Mouse (Mus musculus) CH12.LX (cell line): Measurements from ENCODE around the gene Gm17349. TPM values are rescaled to one million over a fixed set of nuclear protein-coding genes. Genes with fewer than 3 reads are reported as not detected.

Experiments
- DNase-seq: peaks from one replicate; pipeline ENCODE4 v3.0.0-alpha.2; 2013; ENCODE audit errors: extremely low read depth
- H3K27ac ChIP-seq: 2 replicates; pipeline ENCODE4 v1.5.1; 2012; ENCODE audit warnings: low read depth, mild to moderate bottlenecking, control low read depth, moderate library complexity; ENCODE audit not compliant: insufficient read depth
- H3K27me3 ChIP-seq: replicated peaks from 2 replicates; pipeline ENCODE3; 2012; ENCODE audit warnings: inconsistent platforms
- H3K36me3 ChIP-seq, 2 experiments: replicated peaks in 1 of 2; 2 replicates each; pipeline versions ENCODE3 to v1.6.1; 2012; ENCODE audit warnings: inconsistent platforms in 1 of 2, low read length in 1 of 2, mild to moderate bottlenecking in 1 of 2, mixed read lengths in 1 of 2, moderate library complexity in 1 of 2; ENCODE audit not compliant: control insufficient read depth in 1 of 2, insufficient read depth in 1 of 2
- H3K4me1 ChIP-seq, 2 experiments: 2 replicates each; pipeline ENCODE4 v1.6.1; 2012; ENCODE audit warnings: inconsistent platforms in 1 of 2, moderate library complexity in 1 of 2; ENCODE audit not compliant: insufficient read depth in 2 of 2, control insufficient read depth in 1 of 2
- H3K4me2 ChIP-seq: 2 replicates; pipeline ENCODE4 v1.6.1; 2012; ENCODE audit warnings: low read depth, mild to moderate bottlenecking, control low read depth; ENCODE audit not compliant: poor library complexity, insufficient read depth, severe bottlenecking
- H3K4me3 ChIP-seq, 3 experiments: fragments of 150-350 bp in 1 of 3; sonication (generic) in 1 of 3; replicated peaks in 1 of 3; 2 replicates each; pipeline versions ENCODE3 to v1.5.1; 2011 to 2012; ENCODE audit warnings: low read depth in 2 of 3, low read length in 2 of 3, mild to moderate bottlenecking in 2 of 3, moderate library complexity in 2 of 3, control low read depth in 1 of 3, improper control_type of control experiment in 1 of 3, inconsistent platforms in 1 of 3, mixed read lengths in 1 of 3; ENCODE audit not compliant: poor library complexity in 1 of 3
- H3K79me2 ChIP-seq: replicated peaks from 2 replicates; pipeline ENCODE4 v1.6.1; 2012; ENCODE audit warnings: mild to moderate bottlenecking, moderate library complexity; ENCODE audit not compliant: control insufficient read depth, poor library complexity, insufficient read depth, severe bottlenecking; ENCODE audit errors: extremely low read depth
- H3K9ac ChIP-seq: 2 replicates; pipeline ENCODE4 v1.6.1; 2012; ENCODE audit warnings: low read depth, mild to moderate bottlenecking, control low read depth, moderate library complexity; ENCODE audit not compliant: insufficient read depth
- H3K9me3 ChIP-seq: replicated peaks from 2 replicates; pipeline ENCODE3; 2012; ENCODE audit warnings: low read length, inconsistent platforms, mixed read lengths
- CTCF ChIP-seq, 2 experiments: IDR thresholded peaks in 1 of 2; conservative IDR thresholded peaks in 1 of 2; 2 replicates each; pipeline ENCODE4 v1.5.1; 2011 to 2012; ENCODE audit warnings: low read depth in 2 of 2, low read length in 2 of 2, improper control_type of control experiment in 1 of 2, inconsistent platforms in 1 of 2, mild to moderate bottlenecking in 1 of 2, moderate library complexity in 1 of 2
- EP300 ChIP-seq: IDR thresholded peaks from 2 replicates; pipeline ENCODE4 v1.6.1; 2011; ENCODE audit warnings: low read length, improper control_type of control experiment
- GABPA ChIP-seq: IDR thresholded peaks from 2 replicates; pipeline ENCODE4 v1.6.1; 2012; ENCODE audit warnings: low read depth, low read length, improper control_type of control experiment, inconsistent platforms; ENCODE audit not compliant: insufficient replicate concordance
- HCFC1 ChIP-seq: IDR thresholded peaks from 2 replicates; pipeline ENCODE4 v1.6.1; 2012; ENCODE audit warnings: low read depth, mild to moderate bottlenecking, inconsistent platforms, low read length, improper control_type of control experiment
- JUN ChIP-seq: IDR thresholded peaks from 2 replicates; pipeline ENCODE4 v1.6.1; 2011; ENCODE audit warnings: low read depth, mild to moderate bottlenecking, low read length, improper control_type of control experiment, moderate library complexity; ENCODE audit not compliant: insufficient read depth
- JUND ChIP-seq: conservative IDR thresholded peaks from 2 replicates; pipeline ENCODE4 v1.6.1; 2011; ENCODE audit warnings: low read depth, low read length, improper control_type of control experiment
- MAFK ChIP-seq: IDR thresholded peaks from 2 replicates; pipeline ENCODE4 v1.6.1; 2011; ENCODE audit warnings: low read length, improper control_type of control experiment; ENCODE audit not compliant: insufficient replicate concordance
- MYC ChIP-seq: IDR thresholded peaks from 2 replicates; pipeline ENCODE4 v1.6.1; 2011; ENCODE audit warnings: low read depth, mild to moderate bottlenecking, improper control_type of control experiment, low read length
- NELFE ChIP-seq: IDR thresholded peaks from 2 replicates; pipeline ENCODE4 v1.6.1; 2011; ENCODE audit warnings: low read depth, low read length, improper control_type of control experiment
- POLR2A ChIP-seq: IDR thresholded peaks from 2 replicates; pipeline ENCODE4 v1.6.1; 2011; ENCODE audit warnings: low read depth, mild to moderate bottlenecking, improper control_type of control experiment, low read length
- POLR2AphosphoS2 ChIP-seq: IDR thresholded peaks from 2 replicates; pipeline ENCODE4 v1.6.1; 2011; ENCODE audit warnings: low read depth, low read length, improper control_type of control experiment
- SIN3A ChIP-seq: IDR thresholded peaks from 2 replicates; pipeline ENCODE4 v1.6.1; 2012; ENCODE audit warnings: low read length, improper control_type of control experiment, inconsistent platforms
- SMC3 ChIP-seq: IDR thresholded peaks from 2 replicates; pipeline ENCODE4 v1.6.1; 2011; ENCODE audit warnings: low read depth, low read length, improper control_type of control experiment
- TCF12 ChIP-seq: IDR thresholded peaks from 2 replicates; pipeline ENCODE4 v1.6.1; 2014; ENCODE audit warnings: low read depth, mild to moderate bottlenecking, inconsistent platforms, low read length, improper control_type of control experiment
- UBTF ChIP-seq: IDR thresholded peaks from 2 replicates; pipeline ENCODE4 v1.6.1; 2012; ENCODE audit warnings: low read depth, mild to moderate bottlenecking, inconsistent platforms, low read length, improper control_type of control experiment, moderate library complexity
- USF1 ChIP-seq: IDR thresholded peaks from 2 replicates; pipeline ENCODE4 v1.6.1; 2014; ENCODE audit warnings: low read depth, mild to moderate bottlenecking, inconsistent platforms, low read length, improper control_type of control experiment
- ZMIZ1 ChIP-seq: IDR thresholded peaks from 2 replicates; pipeline ENCODE4 v1.6.1; 2012; ENCODE audit warnings: low read depth, mild to moderate bottlenecking, inconsistent platforms, low read length, improper control_type of control experiment
- dilution Hi-C: fragments of 300-500 bp; cut with MboI; formaldehyde crosslinking; loops from 2 replicates; pipeline ENCODE4 v1.14.3; 2020; ENCODE audit warnings: low sequenced_read_pairs; ENCODE audit not compliant: extremely low pct_unique_long_range_greater_than_20kb, extremely low pct_ligation_motif_present
- in situ Hi-C: fragments of 300-500 bp; cut with MboI; formaldehyde crosslinking; loops from 3 replicates; pipeline ENCODE4 v1.14.3; 2019; ENCODE audit warnings: low sequenced_read_pairs, low pct_ligation_motif_present, low pct_unique_long_range_greater_than_20kb, mixed read lengths
- polyA plus RNA-seq: library from polyadenylated mRNA; unstranded; fragments of >175 nt; gene quantifications from 2 replicates; pipeline ENCODE4 v1.2.1, GENCODE M21; 2012; ENCODE audit warnings: low read depth; ENCODE audit not compliant: insufficient read length
- total RNA-seq, 2 experiments: library from RNA; depleted of rRNA; stranded (reverse); fragments of 300-350 nt in 1 of 2; fragments of >200 nt in 1 of 2; gene quantifications; 2 replicates each; pipeline ENCODE4 v1.2.3; 2012 to 2014

The Gm17349 gene
- total and polyA plus RNA-seq, 3 experiments, result 2.1 TPM; not detected in 2

- dilution Hi-C loops, result no loop called here
- peaks cover 4% of the 10 kb centered on the region for H3K9me3 ChIP-seq
Measured at GRCm38 (mm10) chr15:99729056-99729783, 23.9 kb upstream of the Gm17349 start.

GRCm38 (mm10) chr15:99728211-99728610, 22.9 kb upstream of the Gm17349 start:
- Histone ChIP-seq H3K4me2 (no peak overlapping the region), H3K9ac (no peak overlapping the region), H3K27ac (no peak overlapping the region), H3K27me3 (no peaks in the 10 kb centered on the region), H3K79me2 (peaks cover 11% of the 10 kb centered on the region; the same call in 1 of the 2 replicates), H3K36me3 (peaks cover 16 to 56% of the 10 kb centered on the region in 2 experiments), H3K4me1 (peaks cover 4 to 23% of the 10 kb centered on the region in 2 experiments; a peak in 2 of 4 replicates)
- no peak for DNase-seq
- dilution Hi-C loops (no loop called here), in situ Hi-C loops (loop anchor here (5.0 kb wide), 2 partner anchors 44 to 179 kb away; partner anchors contain the start of gene Cers5)
- TF ChIP-seq UBTF, result no peak
- no peak for TF ChIP-seq CTCF (conservative IDR thresholded peaks at IDR 0.05 in 1 of 2, IDR thresholded peaks at IDR 0.05 in 1 of 2; ENCODE audit: low read depth in 2 of 2, low read length in 2 of 2)
- no peak for TF ChIP-seq HCFC1
- no peak for TF ChIP-seq NELFE
- no peak for TF ChIP-seq SIN3A
- TF ChIP-seq MAFK, result no peak
- no peak for TF ChIP-seq MYC
- no peak for TF ChIP-seq POLR2AphosphoS2
- TF ChIP-seq POLR2A, result no peak
- no peak for TF ChIP-seq ZMIZ1
- no peak for TF ChIP-seq EP300
- TF ChIP-seq JUN, result no peak
- TF ChIP-seq GABPA, result no peak
- TF ChIP-seq JUND, result no peak
- no peak for TF ChIP-seq USF1
- no peak for TF ChIP-seq TCF12
- TF ChIP-seq SMC3, result no peak
- TF ChIP-seq, all 38 proteins: peak for 0
- no peak overlapping the region for H3K4me3 ChIP-seq
- peaks cover 4% of the 10 kb centered on the region for H3K9me3 ChIP-seq

More at GRCm38 (mm10) chr15:99729056-99729783, 23.9 kb upstream of the Gm17349 start:
- Histone ChIP-seq H3K4me2 (no peak overlapping the region), H3K36me3 (peaks cover 16 to 55% of the 10 kb centered on the region in 2 experiments), H3K79me2 (peaks cover 11% of the 10 kb centered on the region; the same call in 1 of the 2 replicates), H3K27me3 (no peaks in the 10 kb centered on the region), H3K4me1 (peaks cover 4 to 18% of the 10 kb centered on the region in 2 experiments; a peak in 2 of 4 replicates), H3K4me3 (no peak overlapping the region), H3K9ac (no peak overlapping the region), H3K27ac (no peak overlapping the region)
- in situ Hi-C loops, result loop anchor here (5.0 kb wide), 2 partner anchors 43 to 178 kb away; partner anchors contain the start of gene Cers5
- no peak for DNase-seq
- TF ChIP-seq MYC (no peak), SMC3 (peak; percentile 8; the same call in 1 of the 2 replicates), CTCF (conservative IDR thresholded peaks at IDR 0.05 in 1 of 2, IDR thresholded peaks at IDR 0.05 in 1 of 2; ENCODE audit: low read depth in 2 of 2, low read length in 2 of 2) (peak in 1 of 2 experiments; percentile 26; a peak in 2 of 4 replicates)
